Mouse (Mus musculus): ENCODE measurements around the gene Cnot3.

DNA sequence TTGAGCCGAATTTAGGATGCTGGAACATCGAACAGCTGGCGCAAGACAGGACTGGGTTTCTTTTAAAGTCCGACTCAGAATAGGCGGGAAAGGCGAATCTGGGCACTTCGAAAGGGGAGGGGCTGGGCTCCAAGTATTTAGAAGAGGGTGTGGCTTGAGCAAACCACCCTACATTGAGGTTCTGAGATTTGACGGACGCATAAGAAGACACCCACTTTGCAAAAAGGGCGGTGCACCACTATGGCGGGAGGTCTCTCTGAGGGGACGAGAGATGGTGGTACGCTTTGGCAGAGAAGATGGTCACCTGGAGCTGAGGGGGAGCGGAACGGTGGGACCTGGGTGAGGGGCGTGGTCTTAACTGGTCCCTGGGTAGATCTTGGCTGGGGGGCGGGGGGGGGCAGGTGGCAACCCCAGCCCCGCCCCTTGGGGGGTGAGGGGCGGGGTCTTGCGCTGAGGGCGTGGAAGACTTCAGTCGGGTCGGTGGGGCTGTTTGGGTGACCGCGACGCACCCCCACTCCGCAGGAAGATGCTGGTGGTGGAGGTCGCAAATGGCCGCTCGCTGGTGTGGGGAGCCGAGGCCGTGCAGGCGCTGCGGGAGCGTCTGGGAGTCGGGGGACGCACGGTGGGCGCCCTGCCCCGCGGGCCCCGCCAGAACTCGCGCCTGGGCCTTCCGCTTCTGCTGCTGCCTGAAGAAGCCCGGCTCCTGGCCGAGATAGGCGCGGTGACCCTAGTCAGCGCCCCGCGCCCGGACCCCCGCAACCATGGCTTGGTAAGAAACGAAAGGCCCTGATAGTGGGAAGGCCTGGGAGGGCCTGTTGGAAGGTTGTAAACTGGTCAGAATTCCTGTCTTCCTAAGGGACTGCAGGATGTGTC, 49.2 kb downstream of the Cnot3 start:
- TF ChIP-seq CTCF (IDR thresholded peaks at IDR 0.05; ENCODE audit: low read depth, low read length) (no peak), POLR2A (IDR thresholded peaks at IDR 0.05; ENCODE audit: borderline replicate concordance, low read depth, low read length) (no peak)

All from bone marrow macrophage, adult 2 months (primary cell).